Mouse (Mus musculus) MEL (cell line): ENCODE measurements around the gene Eri3. TPM values are rescaled to one million over a fixed set of nuclear protein-coding genes. Genes with fewer than 3 reads are reported as not detected.

ENCODE experiments used
- DNase-seq: peaks from one replicate; pipeline ENCODE4 v3.0.0; 2011; ENCODE audit warnings: low read depth, low spot score
- H3K27ac ChIP-seq: 2 replicates; pipeline ENCODE4 v1.5.1; 2012; ENCODE audit warnings: low read depth, mild to moderate bottlenecking, control low read depth, low read length, moderate library complexity; ENCODE audit not compliant: control insufficient read depth
- H3K27me3 ChIP-seq, 2 experiments: fragments of 150-350 bp in 1 of 2; sonication (generic) in 1 of 2; 2 replicates each; pipeline ENCODE4 v1.6.1; 2012; ENCODE audit warnings: low read length in 2 of 2, mild to moderate bottlenecking in 2 of 2, improper control_type of control experiment in 1 of 2, moderate library complexity in 1 of 2; ENCODE audit not compliant: insufficient read depth in 2 of 2, control insufficient read depth in 1 of 2
- H3K36me3 ChIP-seq, 2 experiments: 2 replicates each; pipeline ENCODE4 v1.6.1; 2012 to 2014; ENCODE audit warnings: low read length in 2 of 2, improper control_type of control experiment in 1 of 2, inconsistent platforms in 1 of 2, mild to moderate bottlenecking in 1 of 2; ENCODE audit not compliant: insufficient read depth in 2 of 2, control insufficient read depth in 1 of 2
- H3K4me1 ChIP-seq, 2 experiments: fragments of 150-350 bp in 1 of 2; sonication (generic) in 1 of 2; 2 replicates each; pipeline ENCODE4 v1.6.1; 2012; ENCODE audit warnings: low read length in 2 of 2, improper control_type of control experiment in 1 of 2, mild to moderate bottlenecking in 1 of 2; ENCODE audit not compliant: insufficient read depth in 2 of 2, control insufficient read depth in 1 of 2
- H3K4me3 ChIP-seq, 2 experiments: fragments of 150-350 bp in 1 of 2; sonication (generic) in 1 of 2; 2 replicates each; pipeline ENCODE4 v1.5.1; 2012; ENCODE audit warnings: low read depth in 2 of 2, low read length in 2 of 2, mild to moderate bottlenecking in 2 of 2, moderate library complexity in 2 of 2, control low read depth in 1 of 2, improper control_type of control experiment in 1 of 2; ENCODE audit not compliant: control insufficient read depth in 1 of 2, insufficient read depth in 1 of 2
- H3K79me2 ChIP-seq: 2 replicates; pipeline ENCODE4 v1.6.1; 2012; ENCODE audit warnings: mild to moderate bottlenecking, low read length, moderate library complexity; ENCODE audit not compliant: control insufficient read depth, poor library complexity, insufficient read depth
- H3K9ac ChIP-seq: 2 replicates; pipeline ENCODE4 v1.6.1; 2012; ENCODE audit warnings: low read depth, mild to moderate bottlenecking, control low read depth, low read length, moderate library complexity; ENCODE audit not compliant: control insufficient read depth, poor library complexity, severe bottlenecking
- H3K9me3 ChIP-seq: fragments of 150-350 bp; sonication (generic); replicated peaks from 2 replicates; pipeline ENCODE4 v1.6.1; 2012; ENCODE audit warnings: mild to moderate bottlenecking, low read length, improper control_type of control experiment, moderate library complexity; ENCODE audit not compliant: insufficient read depth
- BHLHE40 ChIP-seq: IDR thresholded peaks from 2 replicates; pipeline ENCODE4 v1.6.1; 2012; ENCODE audit warnings: low read depth, mild to moderate bottlenecking, inconsistent platforms, low read length, improper control_type of control experiment, borderline replicate concordance
- CHD2 ChIP-seq: IDR thresholded peaks from 2 replicates; pipeline ENCODE4 v1.6.1; 2011; ENCODE audit warnings: low read length, improper control_type of control experiment
- CTCF ChIP-seq, 3 experiments: IDR thresholded peaks in 2 of 3; conservative IDR thresholded peaks in 1 of 3; 2 replicates each; pipeline ENCODE4 v1.5.1; 2011 to 2012; ENCODE audit warnings: low read length in 3 of 3, low read depth in 2 of 3, mild to moderate bottlenecking in 2 of 3, improper control_type of control experiment in 1 of 3, inconsistent platforms in 1 of 3, mixed read lengths in 1 of 3, moderate library complexity in 1 of 3; ENCODE audit not compliant: control insufficient read depth in 1 of 3, insufficient read depth in 1 of 3, poor library complexity in 1 of 3, severe bottlenecking in 1 of 3
- E2F4 ChIP-seq: IDR thresholded peaks from 2 replicates; pipeline ENCODE4 v1.6.1; 2011; ENCODE audit warnings: low read depth, low read length, improper control_type of control experiment, borderline replicate concordance
- EP300 ChIP-seq, 2 experiments: IDR thresholded peaks; 2 replicates each; pipeline ENCODE4 v1.6.1; 2011; ENCODE audit warnings: improper control_type of control experiment in 2 of 2, low read length in 2 of 2, low read depth in 1 of 2, mild to moderate bottlenecking in 1 of 2
- ETS1 ChIP-seq: IDR thresholded peaks from 2 replicates; pipeline ENCODE4 v1.6.1; 2012; ENCODE audit warnings: low read depth, mild to moderate bottlenecking, inconsistent platforms, low read length, improper control_type of control experiment, moderate library complexity
- GABPA ChIP-seq: IDR thresholded peaks from 2 replicates; pipeline ENCODE4 v1.6.1; 2012; ENCODE audit warnings: low read depth, mild to moderate bottlenecking, inconsistent platforms, low read length, improper control_type of control experiment, moderate library complexity
- GATA1 ChIP-seq: IDR thresholded peaks from 2 replicates; pipeline ENCODE4 v1.6.1; 2011; ENCODE audit warnings: low read depth, low read length, improper control_type of control experiment
- KAT2A ChIP-seq: conservative IDR thresholded peaks from 2 replicates; pipeline ENCODE4 v1.6.1; 2012; ENCODE audit warnings: low read depth, low read length, improper control_type of control experiment, inconsistent platforms
- MAFK ChIP-seq: IDR thresholded peaks from 2 replicates; pipeline ENCODE4 v1.6.1; 2011; ENCODE audit warnings: low read depth, mild to moderate bottlenecking, low read length, improper control_type of control experiment, borderline replicate concordance
- MEF2A ChIP-seq: IDR thresholded peaks from 2 replicates; pipeline ENCODE4 v1.6.1; 2014; ENCODE audit warnings: low read depth, mild to moderate bottlenecking, inconsistent platforms, low read length, improper control_type of control experiment; ENCODE audit not compliant: poor library complexity, insufficient replicate concordance, severe bottlenecking; ENCODE audit errors: extremely low read depth
- MXI1 ChIP-seq: IDR thresholded peaks from 2 replicates; pipeline ENCODE4 v1.6.1; 2011; ENCODE audit warnings: mild to moderate bottlenecking, low read depth, low read length, improper control_type of control experiment
- MYB ChIP-seq: IDR thresholded peaks from 2 replicates; pipeline ENCODE4 v1.6.1; 2011; ENCODE audit warnings: mild to moderate bottlenecking, low read depth, low read length, improper control_type of control experiment
- NELFE ChIP-seq: IDR thresholded peaks from 2 replicates; pipeline ENCODE4 v1.6.1; 2011; ENCODE audit warnings: low read depth, low read length, improper control_type of control experiment
- RCOR1 ChIP-seq: IDR thresholded peaks from 2 replicates; pipeline ENCODE4 v1.6.1; 2012; ENCODE audit warnings: low read depth, mild to moderate bottlenecking, inconsistent platforms, low read length, improper control_type of control experiment
- SIN3A ChIP-seq: IDR thresholded peaks from 2 replicates; pipeline ENCODE4 v1.6.1; 2012; ENCODE audit warnings: low read length, improper control_type of control experiment, inconsistent platforms
- TBP ChIP-seq: IDR thresholded peaks from 2 replicates; pipeline ENCODE4 v1.8.0; 2011; ENCODE audit warnings: low read depth, low read length, improper control_type of control experiment
- USF1 ChIP-seq: IDR thresholded peaks from 2 replicates; pipeline ENCODE4 v1.6.1; 2014; ENCODE audit warnings: low read depth, mild to moderate bottlenecking, inconsistent platforms, low read length, improper control_type of control experiment, moderate library complexity
- USF2 ChIP-seq, 2 experiments: IDR thresholded peaks; 2 replicates each; pipeline ENCODE4 v1.6.1; 2011 to 2012; ENCODE audit warnings: improper control_type of control experiment in 2 of 2, low read length in 2 of 2, borderline replicate concordance in 1 of 2, inconsistent platforms in 1 of 2, low read depth in 1 of 2, mild to moderate bottlenecking in 1 of 2; ENCODE audit not compliant: insufficient read depth in 1 of 2
- ZC3H11A ChIP-seq: IDR thresholded peaks from 2 replicates; pipeline ENCODE4 v1.6.1; 2012; ENCODE audit warnings: low read depth, mild to moderate bottlenecking, inconsistent platforms, low read length, improper control_type of control experiment
- polyA plus RNA-seq, 2 experiments: library from polyadenylated mRNA; stranded (reverse) in 1 of 2; unstranded in 1 of 2; fragments of >175 nt in 1 of 2; fragments of >200 nt in 1 of 2; gene quantifications; 2 replicates each; pipeline versions ENCODE4 v1.2.1 to v1.2.4; 2012; ENCODE audit warnings: low replicate concordance in 2 of 2, low read depth in 1 of 2; ENCODE audit not compliant: insufficient read length in 2 of 2, insufficient read depth in 1 of 2, missing spikeins in 1 of 2
- total RNA-seq: library from RNA; depleted of rRNA; stranded (reverse); fragments of 300-350 nt; gene quantifications from 2 replicates; pipeline ENCODE4 v1.2.3, GENCODE M21; 2012

The Eri3 gene
- total and polyA plus RNA-seq, 3 experiments, result 36.7 to 63.9 TPM; not detected in 1

GRCm38 (mm10) chr4:117570964-117571363, 20.8 kb downstream of the Eri3 start:
- TF ChIP-seq USF1 (no peak), MYB (no peak), SIN3A (no peak), ZC3H11A (no peak), GABPA (no peak), MXI1 (no peak), RCOR1 (no peak), USF2 (IDR thresholded peaks at IDR 0.05; ENCODE audit: borderline replicate concordance in 1 of 2, insufficient read depth in 1 of 2, low read depth in 1 of 2, low read length in 2 of 2) (no peak), EP300 (IDR thresholded peaks at IDR 0.05; ENCODE audit: low read depth in 1 of 2, low read length in 2 of 2) (no peak), E2F4 (no peak), NELFE (no peak), MEF2A (no peak), BHLHE40 (no peak), CHD2 (no peak), CTCF (IDR thresholded peaks at IDR 0.05 in 2 of 3, conservative IDR thresholded peaks at IDR 0.05 in 1 of 3; ENCODE audit: control insufficient read depth in 1 of 3, insufficient read depth in 1 of 3, low read depth in 2 of 3, low read length in 3 of 3, poor library complexity in 1 of 3, severe bottlenecking in 1 of 3) (no peak), MAFK (no peak), GATA1 (no peak), TBP (no peak), KAT2A (no peak)
- Histone ChIP-seq H3K79me2 (no peaks in the 10 kb centered on the region), H3K27me3 (no peaks in the 10 kb centered on the region), H3K4me1 (no peaks in the 10 kb centered on the region), H3K27ac (no peak overlapping the region), H3K9me3 (no peaks in the 10 kb centered on the region), H3K9ac (no peak overlapping the region), H3K36me3 (peaks cover 0 to 2% of the 10 kb centered on the region in 2 experiments; a peak in 2 of 4 replicates), H3K4me3 (no peak overlapping the region)
- no peak for DNase-seq

- no peaks in the 10 kb centered on the region for H3K79me2 ChIP-seq
Measured at GRCm38 (mm10) chr4:117577579-117577978, 27.4 kb downstream of the Eri3 start.

More at GRCm38 (mm10) chr4:117577579-117577978, 27.4 kb downstream of the Eri3 start:
- Histone ChIP-seq H3K9ac (no peak overlapping the region), H3K27ac (no peak overlapping the region), H3K27me3 (no peaks in the 10 kb centered on the region), H3K4me3 (no peak overlapping the region), H3K4me1 (no peaks in the 10 kb centered on the region), H3K36me3 (no peaks in the 10 kb centered on the region; a peak in 2 of 4 replicates), H3K9me3 (no peaks in the 10 kb centered on the region)
- TF ChIP-seq MAFK (no peak), ETS1 (no peak)
- DNase-seq, result no peak
